Mouse (Mus musculus) CD4-positive, CD25-positive, alpha-beta regulatory T cell, adult 2 months (primary cell): ENCODE measurements around the gene Lrrc4b.
A peak's percentile ranks its signal among the peaks of the same experiment; 100 is the strongest.

ENCODE experiments used
- DNase-seq: peaks from one replicate; pipeline ENCODE4 v3.0.0-alpha.2; 2012; ENCODE audit warnings: low read depth, low spot score

The Lrrc4b gene

DNA sequence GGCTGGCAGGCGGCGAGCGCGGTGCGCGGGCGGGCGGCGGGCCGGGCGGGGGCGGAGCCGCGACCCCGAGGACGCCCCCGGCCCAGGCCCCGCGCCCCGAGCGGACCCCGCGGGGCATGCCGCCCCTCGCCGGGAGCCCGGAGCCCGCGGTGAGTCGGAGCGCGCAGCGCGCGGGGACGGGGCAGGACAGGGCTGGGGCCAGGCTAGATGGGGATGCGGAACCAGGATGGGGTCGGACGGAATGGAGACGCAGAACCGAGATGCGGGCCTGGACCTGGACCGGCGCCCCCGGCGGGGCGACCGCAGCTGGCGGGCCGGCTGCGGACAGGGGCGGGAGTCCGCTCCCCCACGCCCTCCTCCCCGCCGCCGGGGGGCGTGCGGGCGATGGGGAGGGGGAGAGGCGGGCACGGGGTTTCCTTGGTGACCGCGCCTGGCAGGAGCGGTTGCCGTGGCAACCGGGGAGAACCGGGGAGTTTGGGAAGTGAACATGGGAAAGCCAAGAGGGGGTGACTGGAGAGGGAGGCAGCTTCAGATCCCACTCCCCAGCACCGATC lies at the start of gene Lrrc4b:
Gene Lrrc4b (plus strand): TSS at position 51 of the 554 bp plus-strand sequence.
- no peak for DNase-seq

DNA sequence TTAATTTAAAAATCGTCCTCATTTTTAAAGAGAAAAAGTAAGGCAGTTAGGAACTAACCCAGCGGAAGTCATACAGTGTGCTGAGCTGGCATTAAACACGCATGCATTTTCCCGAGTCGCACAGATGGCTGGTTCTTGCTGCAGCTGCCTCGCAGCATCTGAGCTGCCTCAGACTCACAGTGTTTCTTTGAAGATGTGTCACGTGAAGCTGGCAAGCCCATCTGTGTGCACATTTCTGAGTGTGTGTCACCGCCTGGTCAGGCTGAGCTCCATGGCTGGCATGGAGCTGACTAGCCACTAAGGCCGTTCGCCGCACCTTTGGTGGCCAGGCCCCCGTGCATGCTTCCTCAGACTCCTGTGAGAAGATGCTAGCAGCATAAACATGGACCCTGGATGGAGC lies 46.3 kb upstream of the Lrrc4b start:
- DNase-seq, result no peak

DNA sequence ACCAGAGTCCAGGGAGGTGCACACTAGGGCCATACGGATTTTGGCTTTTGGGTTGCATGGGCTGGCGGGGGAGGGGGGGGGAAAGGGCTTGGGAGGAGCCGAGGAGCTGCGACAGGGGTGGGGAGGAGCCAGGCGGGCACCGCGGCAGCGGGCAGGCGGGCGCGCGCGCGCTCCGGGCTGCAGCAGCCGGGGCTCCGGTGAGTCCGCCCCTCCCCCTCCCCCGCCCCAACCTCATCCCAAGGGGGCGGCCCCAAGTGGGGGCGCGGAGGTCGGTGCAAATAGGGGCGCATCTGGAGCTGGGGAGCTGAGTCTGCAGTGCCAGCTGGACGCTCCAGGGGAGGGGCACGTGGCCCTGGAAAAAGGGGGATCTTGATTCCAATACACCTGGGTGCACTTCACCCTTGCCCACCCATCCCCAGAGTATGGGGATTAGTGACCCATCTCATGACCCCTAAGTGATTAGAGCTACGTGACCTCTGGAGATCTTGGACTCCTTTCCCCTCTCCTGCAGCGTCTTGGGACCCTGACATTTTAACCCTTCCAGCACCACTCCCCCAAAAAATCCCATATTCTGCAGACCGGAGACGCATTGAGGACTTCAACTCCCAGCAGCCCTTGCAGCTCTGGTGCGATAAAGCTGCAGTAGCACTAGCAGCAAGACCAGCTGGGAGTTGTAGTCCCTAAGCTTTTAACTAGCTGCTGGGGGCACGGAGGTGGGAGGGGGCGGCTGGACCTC lies 44.7 kb upstream of the Lrrc4b start, which contains the start of gene Syt3:
Gene Syt3 (plus strand): TSS at position 123 of the 736 bp plus-strand sequence.
- DNase-seq, result peak; percentile 65

DNA sequence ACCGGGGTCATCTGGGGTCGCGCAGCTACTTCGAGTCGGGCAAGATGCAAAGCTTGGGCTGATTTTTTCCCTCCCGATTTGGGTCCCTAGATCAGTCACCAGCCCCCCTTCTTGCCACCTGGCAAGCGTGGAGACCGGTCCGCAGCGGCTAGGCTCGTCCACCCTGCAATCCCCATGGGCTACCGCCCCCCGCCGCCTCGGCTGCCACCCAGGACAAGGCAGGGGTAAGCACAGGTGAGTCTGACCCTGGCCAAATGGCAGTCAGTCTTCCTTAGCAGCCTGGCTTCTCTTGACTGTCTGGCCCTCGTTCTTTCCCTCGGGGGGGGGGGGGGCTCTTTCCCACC lies 44.1 kb upstream of the Lrrc4b start:
- DNase-seq, result no peak

DNA sequence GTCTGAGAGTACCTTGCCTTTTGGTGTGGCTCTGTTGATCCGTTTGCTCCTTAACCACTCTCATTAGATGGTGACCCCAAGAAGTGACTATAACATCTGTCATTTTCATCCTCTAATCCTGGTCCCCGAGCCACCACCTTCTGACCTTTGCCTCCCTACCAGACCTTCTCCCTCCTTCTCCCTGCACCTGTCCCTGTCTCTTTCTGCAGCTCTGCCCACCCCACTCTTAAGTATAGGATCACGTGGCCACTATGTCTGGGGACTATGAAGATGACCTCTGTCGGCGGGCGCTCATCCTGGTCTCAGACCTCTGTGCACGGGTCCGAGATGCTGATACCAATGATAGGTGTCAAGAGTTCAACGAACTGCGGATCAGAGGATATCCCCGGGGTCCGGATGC lies 43.1 kb upstream of the Lrrc4b start, which contains the start of gene 1700008O03Rik:
Gene 1700008O03Rik (minus strand): TSS at position 101 of the 400 bp plus-strand sequence.
- no peak for DNase-seq

DNA sequence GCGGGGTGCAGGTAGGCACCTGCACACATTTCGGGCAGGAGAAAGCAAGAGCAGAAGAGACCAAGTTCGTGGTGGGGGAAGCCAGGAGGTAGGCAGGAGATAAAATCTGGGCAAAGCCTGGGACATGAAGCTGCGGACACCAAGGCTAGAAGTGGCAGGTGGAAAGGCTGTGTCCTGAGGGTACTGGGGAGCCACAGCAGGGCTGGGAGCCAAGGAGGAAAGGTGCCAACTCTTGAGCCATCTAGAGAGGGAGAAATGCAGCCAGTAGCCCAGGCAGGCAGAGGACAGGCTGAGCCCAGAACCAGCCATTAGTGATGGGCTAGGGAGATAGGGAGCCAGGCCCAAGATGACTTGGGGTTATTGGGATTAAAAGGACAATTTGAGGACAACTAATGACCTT lies 37.0 kb upstream of the Lrrc4b start:
- no peak for DNase-seq

DNA sequence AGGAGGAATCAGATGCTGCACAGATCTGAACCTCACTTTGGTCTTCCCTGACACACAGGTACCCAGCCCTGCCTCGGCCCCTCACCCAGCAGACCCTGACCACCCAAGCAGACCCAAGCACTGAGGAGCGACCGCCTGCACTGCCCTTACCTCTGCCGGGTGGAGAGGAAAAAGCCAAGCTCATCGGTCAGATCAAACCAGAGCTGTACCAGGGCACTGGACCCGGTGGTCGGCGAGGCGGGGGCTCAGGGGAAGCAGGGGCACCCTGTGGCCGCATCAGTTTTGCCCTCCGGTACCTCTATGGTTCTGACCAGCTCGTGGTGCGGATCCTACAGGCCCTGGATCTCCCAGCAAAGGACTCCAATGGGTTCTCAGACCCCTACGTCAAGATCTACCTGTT lies 36.5 kb upstream of the Lrrc4b start:
- no peak for DNase-seq

DNA sequence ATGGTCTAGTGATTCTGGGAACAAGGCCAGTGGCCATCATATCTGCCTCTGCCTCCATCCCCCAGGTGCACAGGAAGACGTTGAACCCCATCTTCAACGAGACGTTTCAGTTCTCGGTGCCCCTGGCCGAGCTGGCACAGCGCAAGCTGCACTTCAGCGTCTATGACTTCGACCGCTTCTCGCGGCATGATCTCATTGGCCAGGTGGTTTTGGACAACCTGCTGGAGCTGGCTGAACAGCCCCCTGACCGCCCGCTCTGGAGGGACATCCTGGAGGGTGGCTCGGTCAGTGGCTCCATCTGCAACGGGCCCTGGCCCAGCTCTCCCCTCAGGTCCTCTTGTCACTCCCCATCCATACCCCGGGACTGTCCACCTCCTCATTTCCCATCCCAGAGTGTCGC lies 35.5 kb upstream of the Lrrc4b start:
- no peak for DNase-seq

DNA sequence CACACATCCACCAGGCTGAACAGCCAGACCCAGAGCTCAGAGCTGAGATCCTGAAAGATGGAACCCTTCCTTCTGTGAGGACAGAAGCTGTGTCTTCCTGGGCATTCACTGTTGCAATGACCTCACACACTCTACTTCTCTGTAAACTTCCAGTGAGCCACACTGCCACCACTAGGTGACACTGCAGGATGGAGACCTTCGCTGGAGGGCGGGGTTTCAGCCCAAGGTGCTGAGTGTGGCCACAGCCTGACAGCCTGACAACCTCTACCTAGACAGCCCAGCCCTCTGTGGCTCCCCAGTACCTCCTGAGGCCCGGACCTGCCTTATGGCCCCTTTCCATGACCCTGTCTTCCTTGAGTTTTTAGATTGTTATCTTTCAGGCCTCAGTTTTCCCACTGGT lies 30.2 kb upstream of the Lrrc4b start:
- DNase-seq, result peak; percentile 85

DNA sequence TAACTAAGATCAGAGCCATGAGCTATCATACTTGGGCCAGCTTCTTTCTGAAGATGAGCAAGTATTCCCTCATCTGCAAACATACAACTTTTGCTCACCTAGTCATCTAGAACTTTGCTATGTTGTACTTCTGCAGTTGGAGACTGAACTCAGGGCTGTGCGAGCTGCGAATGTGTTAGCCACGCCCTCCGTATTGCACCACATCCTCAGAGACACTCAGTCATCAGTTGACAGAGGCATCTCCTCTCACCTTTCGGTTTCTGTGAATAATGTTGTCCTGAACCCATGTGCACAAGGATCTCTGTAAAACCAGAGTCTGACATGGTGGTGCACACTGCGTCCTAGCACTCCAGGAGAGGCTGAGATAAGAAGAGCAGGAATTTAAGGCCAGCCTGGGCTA lies 27.1 kb upstream of the Lrrc4b start:
- peak; percentile 65 for DNase-seq

DNA sequence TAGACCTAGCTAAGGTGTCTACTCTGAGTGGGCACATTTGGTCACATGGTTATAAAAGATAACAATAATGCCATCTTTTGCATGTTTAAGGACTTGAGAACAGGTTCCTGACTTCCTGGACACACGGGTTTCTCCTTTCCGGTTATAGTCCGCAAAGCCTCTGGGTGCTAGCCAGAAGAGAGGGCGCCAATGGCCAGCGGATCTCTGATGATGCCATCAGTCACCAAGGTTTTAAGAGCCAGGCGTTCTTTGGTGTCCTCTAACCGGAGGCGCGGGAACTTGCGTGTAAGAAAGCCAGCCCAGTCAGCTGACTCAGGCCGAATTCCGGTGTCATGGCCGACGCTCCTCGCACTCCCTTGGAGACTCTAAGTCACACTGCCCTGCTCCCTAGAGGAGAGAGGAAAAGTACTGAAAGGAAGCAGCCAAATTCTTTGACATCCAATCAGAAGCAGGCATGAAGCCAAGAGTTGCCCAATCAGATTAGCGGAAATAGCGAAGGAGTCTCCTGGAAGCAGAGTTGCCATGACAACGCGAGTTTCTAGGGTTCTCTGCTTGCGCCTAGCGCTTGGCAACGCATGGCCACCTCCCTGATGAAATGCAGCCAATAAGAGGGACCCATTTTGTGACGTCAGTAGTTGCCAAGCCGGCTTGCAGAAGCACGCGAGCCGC lies 23.3 kb upstream of the Lrrc4b start:
- peak; percentile 96 for DNase-seq

DNA sequence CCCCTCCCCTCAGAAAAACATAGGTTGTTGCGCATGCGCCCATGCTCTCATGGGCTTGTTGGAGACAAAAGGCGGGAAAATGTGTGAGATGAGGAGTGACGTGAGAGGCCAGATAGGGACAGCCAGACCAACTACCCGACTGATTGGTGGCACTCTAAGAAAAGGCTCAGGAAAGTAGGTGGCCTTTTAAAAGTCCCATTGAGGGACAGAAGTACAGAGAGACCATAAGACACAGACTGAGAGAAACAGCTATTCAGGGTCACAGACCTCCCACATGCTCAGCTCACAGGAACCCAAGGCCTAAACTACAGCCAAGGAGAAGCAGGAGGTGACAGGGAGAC lies 22.8 kb upstream of the Lrrc4b start:
- DNase-seq, result no peak

DNA sequence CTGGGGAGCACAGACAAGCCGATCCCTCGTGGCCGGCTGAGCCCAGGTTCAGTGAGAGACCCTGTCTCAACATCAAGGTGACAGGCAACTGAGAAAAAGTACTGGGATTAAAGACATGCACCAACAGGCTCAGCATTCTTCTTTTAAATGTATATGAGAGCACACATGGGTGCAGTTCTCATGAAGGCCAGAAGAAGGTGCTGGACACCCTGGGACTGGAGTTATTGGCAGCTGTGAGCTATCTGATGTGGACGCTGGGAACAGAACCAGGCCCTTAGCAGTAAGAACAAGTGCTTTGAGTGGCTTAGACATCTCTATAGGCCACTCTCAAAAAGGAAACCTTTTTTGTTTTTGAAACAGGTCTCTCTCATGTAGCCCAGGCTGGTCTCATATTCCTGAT lies 17.7 kb upstream of the Lrrc4b start:
- no peak for DNase-seq

DNA sequence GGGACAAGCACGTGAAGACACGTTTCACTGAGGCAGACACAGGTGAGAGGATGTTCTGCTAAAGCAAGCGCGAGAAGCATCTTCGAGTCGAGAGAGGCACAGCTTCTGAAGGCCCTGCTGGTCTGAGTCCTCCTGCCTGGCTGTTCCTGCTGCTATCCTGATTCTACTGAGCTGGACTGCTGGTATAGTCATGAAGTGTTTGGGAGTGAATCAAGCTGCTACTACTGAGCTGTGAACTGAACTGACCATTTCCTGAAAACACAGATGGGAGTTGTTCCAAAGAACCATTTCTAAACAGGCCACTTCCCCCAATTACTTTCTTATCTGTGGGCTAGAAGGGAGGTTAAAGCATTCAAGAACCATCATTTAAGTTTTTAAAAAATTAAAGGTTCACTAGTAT lies 15.5 kb upstream of the Lrrc4b start:
- DNase-seq, result no peak

DNA sequence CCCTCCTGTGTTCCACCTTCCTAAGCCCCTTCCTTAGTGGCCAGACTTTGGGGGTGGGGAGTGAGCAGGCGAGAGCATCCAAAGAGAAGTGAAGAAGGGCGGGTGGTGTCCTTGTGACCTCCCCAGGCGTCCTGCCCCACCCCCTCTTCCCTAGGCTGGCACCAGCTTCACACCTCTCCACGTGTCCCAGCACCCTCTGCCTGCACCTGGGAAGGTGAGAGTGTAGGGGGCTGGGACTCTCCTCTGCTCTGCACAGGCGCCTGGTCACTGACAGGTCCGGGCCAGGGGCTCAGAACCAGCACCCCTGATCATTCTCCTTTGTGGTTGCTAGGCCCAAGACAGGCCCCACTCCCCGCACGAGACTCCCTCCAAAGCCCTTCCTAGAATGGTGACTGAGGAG lies 1.2 kb upstream of the Lrrc4b start:
- DNase-seq, result no peak

DNA sequence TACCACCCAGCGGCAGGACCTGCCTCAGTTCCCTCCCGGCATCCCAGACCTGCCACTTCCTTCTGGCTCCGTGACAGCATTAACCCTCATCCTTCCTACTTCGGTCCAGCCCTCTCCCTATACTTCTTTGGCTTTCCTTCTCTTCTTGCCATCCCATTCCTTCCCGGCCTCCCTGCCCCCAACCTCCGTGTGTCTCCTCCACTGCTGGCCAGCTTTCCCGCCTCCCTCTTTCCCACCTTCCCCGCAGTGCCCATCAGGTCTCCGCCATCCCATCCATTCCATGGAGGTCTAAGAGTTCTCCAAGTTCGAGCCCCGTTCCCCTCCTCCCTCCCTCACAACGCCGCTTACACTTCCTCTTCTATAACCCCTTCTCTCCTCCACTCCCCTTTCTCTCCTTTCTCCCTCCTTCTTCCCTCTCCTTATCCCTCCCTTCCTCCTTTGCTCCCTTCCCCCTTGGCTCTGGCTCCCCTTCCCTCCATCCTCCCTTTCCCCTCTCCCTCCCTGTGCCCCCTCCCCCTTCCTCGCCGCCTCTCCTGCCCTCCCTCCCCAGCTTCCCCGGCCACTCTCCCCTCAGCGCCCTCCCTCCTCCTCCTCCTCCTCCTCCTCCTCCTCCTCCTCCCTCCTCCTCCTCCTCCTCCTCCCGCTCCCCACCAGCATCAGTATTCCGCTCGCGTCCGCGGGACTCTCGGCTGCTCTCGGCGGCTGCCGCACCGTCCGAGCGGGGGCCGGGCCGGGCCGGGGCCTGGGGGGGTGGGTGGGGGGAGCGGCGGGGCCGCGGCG lies 457 bp upstream of the Lrrc4b start:
- no peak for DNase-seq

DNA sequence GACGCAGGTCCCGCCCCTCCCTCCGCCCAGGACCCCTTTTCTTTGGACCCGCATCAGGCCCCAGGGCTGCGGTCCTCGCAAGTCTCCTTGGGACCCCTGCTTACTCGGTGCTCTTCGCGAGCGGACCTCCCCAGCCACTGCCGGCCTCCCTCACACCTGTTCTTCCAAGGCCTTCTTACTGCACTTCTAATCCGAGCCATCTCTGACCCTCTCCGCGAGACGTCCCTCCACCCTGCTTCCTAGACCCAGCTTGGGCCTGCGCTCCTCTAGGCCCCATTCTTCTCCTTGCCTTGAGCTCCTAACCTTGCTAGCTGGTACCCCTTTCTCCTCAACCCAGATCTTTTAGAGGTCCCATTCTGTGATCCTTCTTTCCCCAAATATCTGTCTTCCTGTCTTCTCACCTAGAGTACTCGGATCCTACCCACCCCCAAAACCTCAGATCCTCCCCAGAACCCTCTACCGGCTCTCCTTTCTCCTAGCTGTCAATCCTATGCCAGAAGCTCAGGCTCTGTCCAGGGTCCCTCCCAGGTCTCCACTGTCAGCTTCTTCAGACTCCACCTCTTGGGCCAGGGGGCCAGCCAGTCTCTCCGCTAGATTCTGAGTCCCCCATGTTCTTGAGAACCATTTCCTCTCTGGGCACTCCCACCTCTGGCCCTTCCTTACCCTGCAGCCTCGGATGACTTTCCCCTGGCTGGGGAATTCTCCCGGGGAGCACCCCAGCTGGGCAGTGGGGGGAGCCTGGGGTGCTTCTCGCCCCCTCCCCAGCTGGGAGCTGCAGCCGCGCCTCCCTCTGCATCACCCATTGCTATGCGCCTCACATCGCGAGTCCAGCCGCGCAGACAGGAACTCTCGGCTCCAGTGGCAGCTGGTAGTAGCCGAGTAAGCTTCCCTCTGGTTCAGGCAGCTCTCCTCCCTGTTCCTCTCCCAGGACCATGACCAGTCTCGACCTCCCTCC lies 993 bp downstream of the Lrrc4b start:
- no peak for DNase-seq

DNA sequence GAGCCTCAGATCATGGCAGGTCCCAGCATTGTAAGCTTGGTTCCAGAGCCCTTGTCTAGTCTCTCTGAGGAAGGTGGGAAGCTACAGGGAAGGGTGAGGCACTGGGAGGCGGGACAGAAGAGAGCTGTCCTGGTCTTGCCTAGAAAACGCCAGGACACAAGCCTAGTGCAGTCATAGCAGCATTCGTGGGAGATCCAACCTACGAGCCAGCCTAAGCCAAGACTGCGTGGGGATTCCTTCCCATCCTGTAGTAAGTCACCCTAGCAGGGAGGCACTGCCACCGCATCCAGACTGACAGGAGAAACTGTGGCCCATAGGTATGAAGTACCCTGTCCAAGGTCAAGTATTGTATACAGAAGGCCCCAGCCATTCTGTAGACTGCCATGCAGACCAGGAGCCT lies 3.7 kb downstream of the Lrrc4b start:
- no peak for DNase-seq

DNA sequence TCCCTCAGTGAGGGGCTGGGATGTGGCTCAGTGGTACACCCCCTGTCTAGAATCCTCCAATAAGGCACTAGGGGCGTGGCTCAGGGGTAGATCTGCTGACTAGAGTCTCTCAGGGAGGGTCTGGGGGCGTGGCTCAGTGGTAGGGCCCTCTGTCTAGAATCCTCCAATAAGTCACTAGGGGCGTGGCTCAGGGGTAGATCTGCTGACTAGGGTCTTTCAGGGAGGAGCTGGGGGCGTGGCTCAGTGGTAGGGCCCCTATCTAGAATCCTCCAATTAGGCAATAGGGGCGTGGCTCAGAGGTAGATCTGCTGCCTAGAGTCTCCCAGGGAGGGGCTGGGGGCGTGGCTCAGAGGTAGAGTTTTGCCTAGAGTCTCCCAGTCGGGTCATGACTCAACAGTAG lies 4.6 kb downstream of the Lrrc4b start:
- no peak for DNase-seq

DNA sequence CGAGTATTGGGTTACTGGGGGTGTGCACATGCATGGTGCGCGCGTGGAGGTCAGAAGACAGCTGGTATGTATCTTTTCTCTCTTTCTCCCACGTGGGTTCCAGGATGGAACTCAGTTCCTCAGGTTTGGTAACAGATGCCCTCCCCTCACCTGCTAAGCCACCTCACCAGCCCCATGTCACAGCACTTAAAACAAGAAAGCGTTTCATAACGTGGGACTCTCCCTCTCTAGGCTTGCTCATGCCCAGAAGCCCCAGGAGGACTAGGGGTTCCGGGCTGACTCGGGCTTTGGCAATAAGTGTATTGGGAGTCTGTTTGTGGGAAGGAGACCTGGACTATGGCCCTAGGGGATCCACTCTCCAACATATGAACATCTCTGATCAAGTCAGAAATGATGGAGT lies 5.3 kb downstream of the Lrrc4b start:
- DNase-seq, result no peak

DNA sequence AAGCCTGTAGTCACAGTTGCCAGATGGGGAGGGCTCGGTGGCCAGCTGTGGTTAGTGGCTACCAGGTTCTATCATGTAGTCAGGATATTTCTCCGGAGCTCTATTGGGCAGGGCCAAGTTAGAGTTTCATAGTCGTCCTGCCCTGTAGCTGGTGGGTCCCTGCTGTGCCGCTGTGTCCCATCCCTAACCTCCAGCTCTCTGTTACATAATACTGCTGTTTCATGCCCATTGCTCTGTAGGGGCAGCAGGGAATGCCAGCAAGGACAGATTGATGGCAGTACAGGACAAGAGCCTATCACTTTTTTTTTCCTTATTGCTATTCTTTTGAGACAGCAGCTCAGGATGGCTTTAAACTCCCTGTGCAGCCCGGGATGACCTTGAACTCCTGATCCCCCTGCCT lies 7.0 kb downstream of the Lrrc4b start:
- DNase-seq, result no peak
